Comparison of ENCODE assay signal across 10 mouse cellular contexts in genomic region chr16:45407091-45407490, GRCm38 (mm10). TPM values are rescaled to one million over a fixed set of nuclear protein-coding genes. Genes with fewer than 3 reads are reported as not detected.
DNase-seq lines count a peak whose midpoint lies in the region; ATAC-seq lines count a peak whose summit lies in the region.
"Had no signal": no experiment of that assay in that cellular context is flagged by ENCODE, and none has a peak within 500 bp of the region (broad histone marks: within the 10 kb centered on the region; RNA-seq: fewer than 3 reads in every experiment).

No protein-coding gene starts in this region.

- peak overlapping the region; percentile 62 for H3K4me2 ChIP-seq in hindbrain, embryonic 12.5 days (replicated peaks)
- no peak overlapping the region for H3K4me2 ChIP-seq in hindbrain, embryonic 11.5 days (replicated peaks; ENCODE audit: low read depth, low read length)

- H3K4me3 ChIP-seq in hindbrain, embryonic 12.5 days: peak overlapping the region; percentile 62; the same call in 1 of the 2 replicates
- H3K4me3 ChIP-seq in hindbrain, embryonic 11.5 days (ENCODE audit: low read depth, low read length): no peak overlapping the region
- H3K4me3 ChIP-seq in brown adipose tissue, adult 24 weeks (ENCODE audit: insufficient read depth, low read depth, low read length): peak overlapping the region; percentile 87; the same call in 1 of the 2 replicates

- 95% methylated on average over 5 of the region's 5 CpGs for whole genome bisulfite sequencing in hindbrain, embryonic 12.5 days
- WGBS in hindbrain, embryonic 11.5 days: 89% methylated on average over 5 of the region's 5 CpGs

- DNase-seq in hindbrain, embryonic 11.5 days (ENCODE audit: low spot score): no peak
- peak; percentile 12 for DNase-seq in A20 (ENCODE audit: low read depth, low spot score)
- peak; percentile 59 for DNase-seq in lung, postnatal 25 days (ENCODE audit: low spot score)
- DNase-seq in adrenal gland, adult (ENCODE audit: inconsistent age in 2 of 2, low spot score in 1 of 2): no peak
- DNase-seq in adrenal gland, adult 18-20 months (ENCODE audit: low spot score in 2 of 2): no peak
- DNase-seq in adrenal gland, postnatal 10 days: no peak
- DNase-seq: cerebellum, adult 8-10 months had no signal

- ATAC-seq in hindbrain, embryonic 12.5 days (ENCODE audit: low FRiP score): no peak
- ATAC-seq in hindbrain, embryonic 11.5 days (ENCODE audit: low FRiP score): no peak

- H3K9me3 ChIP-seq in hindbrain, embryonic 12.5 days (replicated peaks): no peaks in the 10 kb centered on the region
- no peaks in the 10 kb centered on the region for H3K9me3 ChIP-seq in hindbrain, embryonic 11.5 days (ENCODE audit: control insufficient read depth, low read length)
- H3K9me3 ChIP-seq: limb, embryonic 15.5 days had no signal

- H3K9ac ChIP-seq in hindbrain, embryonic 12.5 days: peak overlapping the region; percentile 76; the same call in 1 of the 2 replicates
- H3K9ac ChIP-seq in hindbrain, embryonic 11.5 days (ENCODE audit: low read depth, low read length): no peak overlapping the region
- H3K9ac ChIP-seq: limb, embryonic 15.5 days had no signal

- no peaks in the 10 kb centered on the region for H3K36me3 ChIP-seq in hindbrain, embryonic 12.5 days
- H3K36me3 ChIP-seq in hindbrain, embryonic 11.5 days (ENCODE audit: control insufficient read depth, insufficient read depth, low read length): no peaks in the 10 kb centered on the region
- H3K36me3 ChIP-seq: limb, embryonic 15.5 days had no signal

- H3K4me1 ChIP-seq in hindbrain, embryonic 12.5 days: no peaks in the 10 kb centered on the region
- H3K4me1 ChIP-seq in hindbrain, embryonic 11.5 days (replicated peaks; ENCODE audit: control insufficient read depth, insufficient read depth, low read length): no peaks in the 10 kb centered on the region
- peaks cover 5% of the 10 kb centered on the region; the same call in 1 of the 2 replicates for H3K4me1 ChIP-seq in brown adipose tissue, adult 24 weeks (ENCODE audit: control insufficient read depth, insufficient read depth, insufficient read length, low read length)
- H3K4me1 ChIP-seq: limb, embryonic 15.5 days had no signal

- no peaks in the 10 kb centered on the region for H3K27me3 ChIP-seq in hindbrain, embryonic 12.5 days
- no peaks in the 10 kb centered on the region for H3K27me3 ChIP-seq in hindbrain, embryonic 11.5 days (ENCODE audit: control insufficient read depth, insufficient read depth, low read length)
- H3K27me3 ChIP-seq: limb, embryonic 15.5 days had no signal

- no peak overlapping the region for H3K27ac ChIP-seq in hindbrain, embryonic 12.5 days
- H3K27ac ChIP-seq in hindbrain, embryonic 11.5 days (ENCODE audit: low read depth, low read length): no peak overlapping the region
- peak overlapping the region; percentile 66 for H3K27ac ChIP-seq in brown adipose tissue, adult 24 weeks (replicated peaks; ENCODE audit: low read depth, low read length)
- H3K27ac ChIP-seq: limb, embryonic 15.5 days had no signal

RNA-seq across cellular contexts. Expression of gene Cd200, which starts 1.8 kb away (rescaled TPM):
- polyA plus RNA-seq in hindbrain, embryonic 12.5 days (2016; fragmentation: Nextera tagmentation; extraction: Ambion mirVana): 94.5 and 99.2 TPM in 2 replicates
- polyA plus RNA-seq in hindbrain, embryonic 11.5 days (2014; fragmentation: Nextera tagmentation; extraction: Ambion mirVana): 49.4 and 52.9 TPM in 2 replicates
- polyA plus RNA-seq in brown adipose tissue, adult 24 weeks (2012; ENCODE audit: insufficient read depth, insufficient read length, missing spikeins): 39.3 and 47.9 TPM in 2 replicates
- total RNA-seq in adrenal gland, adult 18-20 months (2021): 10 to 100 TPM; 58.9 to 64.8 TPM
- 10 to 100 TPM; 68.9 to 80.1 TPM for total RNA-seq in adrenal gland, postnatal 10 days (2021)

Comparison
In these comparisons a context has a peak if more than half of its experiments do, and no peak if none do; other contexts are left out.
1. DNase-seq: peak in A20 (single experiment) and lung, postnatal 25 days (single experiment); none in hindbrain, embryonic 11.5 days (single experiment), adrenal gland, adult (0 of 2), adrenal gland, adult 18-20 months (0 of 2) and adrenal gland, postnatal 10 days (single experiment).